Mouse (Mus musculus) CD8-positive naive resting alpha-beta T cell, adult 2 months (primary cell): ENCODE results near the gene Lcn12.

ENCODE experiments used
- DNase-seq, 2 experiments: peaks; one replicate each; pipeline ENCODE4 v3.0.0; 2022; ENCODE audit warnings: low read depth in 2 of 2, low spot score in 2 of 2

The Lcn12 gene

DNA sequence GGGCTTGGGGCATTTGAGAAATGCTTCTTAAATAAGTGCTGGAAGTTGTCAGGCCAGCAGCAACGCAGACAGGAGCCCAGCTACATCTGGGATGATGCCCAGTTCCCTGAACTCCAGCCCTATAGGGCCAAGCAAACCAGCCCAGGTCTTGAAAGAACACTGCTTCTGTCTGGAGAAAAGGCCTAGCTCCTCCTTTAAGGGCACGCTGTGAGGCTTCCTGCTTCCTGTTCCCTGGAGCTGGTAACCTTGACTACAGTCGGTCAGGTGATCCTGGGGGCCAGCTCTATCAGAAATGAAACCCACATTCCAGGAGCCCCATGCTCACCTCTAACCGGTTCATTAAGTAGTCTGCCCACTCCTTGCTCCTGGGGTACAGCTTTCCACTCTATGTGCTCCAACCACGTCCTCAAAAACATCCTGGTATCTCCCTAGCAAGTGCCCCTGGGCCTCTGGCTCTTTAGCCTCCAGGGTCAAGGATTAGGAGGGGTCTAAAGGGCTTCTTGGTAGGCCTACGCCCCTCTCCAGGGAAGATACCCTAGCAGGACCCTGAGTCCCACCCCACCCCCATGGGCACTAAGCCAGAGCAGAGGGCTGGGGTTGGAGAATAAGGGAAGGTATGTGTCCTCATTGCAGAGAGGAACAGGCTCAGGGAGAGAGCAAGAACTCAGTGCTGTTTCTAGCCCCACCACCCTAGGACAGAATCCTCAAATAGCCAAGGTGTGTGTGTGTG lies 4.3 kb upstream of the Lcn12 start:
- no peak for DNase-seq

DNA sequence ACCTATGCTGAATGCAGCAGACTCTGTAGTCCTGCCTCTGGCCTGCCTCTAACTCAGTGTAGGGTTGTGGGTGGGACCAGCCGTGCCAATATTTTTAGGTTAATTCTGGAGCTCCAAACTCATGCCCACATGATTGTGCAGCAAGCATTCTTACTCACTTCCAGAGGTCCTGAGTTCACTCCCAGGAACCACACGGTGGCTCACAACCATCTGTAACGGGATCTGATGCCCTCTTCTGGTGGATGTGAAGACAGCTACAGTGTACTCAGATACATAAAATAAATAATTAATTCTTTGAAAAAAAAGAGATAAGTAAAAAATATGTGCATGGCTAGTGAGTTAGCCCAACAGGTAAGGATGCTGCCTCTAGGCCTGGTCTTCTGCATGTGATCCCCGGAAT lies 2.8 kb upstream of the Lcn12 start:
- DNase-seq, result no peak

DNA sequence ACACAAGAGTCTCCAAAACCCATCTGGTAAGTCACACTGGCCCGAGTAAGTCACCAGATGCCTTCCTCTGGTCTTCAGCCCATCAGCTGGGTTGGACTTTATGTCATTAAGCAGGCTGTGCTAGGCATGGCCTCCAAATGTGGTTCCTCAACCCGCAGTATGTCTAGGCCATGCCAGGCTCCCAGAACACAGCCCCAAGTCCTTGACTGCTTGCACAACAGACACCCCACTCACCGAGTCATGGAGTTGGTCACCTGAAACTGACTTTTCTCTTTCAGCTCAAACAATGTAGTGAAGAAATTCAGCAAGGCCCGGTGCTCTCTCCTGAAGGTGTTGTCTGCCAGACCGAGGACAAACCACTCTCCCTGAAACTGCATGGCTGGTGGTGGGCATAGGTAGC lies 723 bp downstream of the Lcn12 start:
- DNase-seq, result no peak

DNA sequence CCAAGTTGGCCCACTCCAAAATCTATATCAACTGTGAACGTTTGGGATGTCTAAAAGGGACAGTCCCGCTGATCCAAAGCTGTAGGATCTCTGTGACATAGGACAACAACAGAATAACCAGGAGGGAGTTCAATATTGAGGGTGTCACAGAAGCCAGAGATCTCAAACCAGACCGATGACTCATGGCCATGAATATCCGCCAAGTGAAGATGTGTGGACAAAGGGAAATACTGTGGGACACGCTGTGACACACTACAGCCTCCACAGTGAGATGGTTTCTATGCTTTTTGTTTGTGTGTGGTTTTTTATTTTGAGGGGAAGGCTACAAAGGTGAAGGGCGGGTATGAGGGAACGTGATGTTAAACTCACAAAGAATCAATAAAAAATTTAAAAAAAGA lies 5.0 kb downstream of the Lcn12 start:
- DNase-seq, result no peak

DNA sequence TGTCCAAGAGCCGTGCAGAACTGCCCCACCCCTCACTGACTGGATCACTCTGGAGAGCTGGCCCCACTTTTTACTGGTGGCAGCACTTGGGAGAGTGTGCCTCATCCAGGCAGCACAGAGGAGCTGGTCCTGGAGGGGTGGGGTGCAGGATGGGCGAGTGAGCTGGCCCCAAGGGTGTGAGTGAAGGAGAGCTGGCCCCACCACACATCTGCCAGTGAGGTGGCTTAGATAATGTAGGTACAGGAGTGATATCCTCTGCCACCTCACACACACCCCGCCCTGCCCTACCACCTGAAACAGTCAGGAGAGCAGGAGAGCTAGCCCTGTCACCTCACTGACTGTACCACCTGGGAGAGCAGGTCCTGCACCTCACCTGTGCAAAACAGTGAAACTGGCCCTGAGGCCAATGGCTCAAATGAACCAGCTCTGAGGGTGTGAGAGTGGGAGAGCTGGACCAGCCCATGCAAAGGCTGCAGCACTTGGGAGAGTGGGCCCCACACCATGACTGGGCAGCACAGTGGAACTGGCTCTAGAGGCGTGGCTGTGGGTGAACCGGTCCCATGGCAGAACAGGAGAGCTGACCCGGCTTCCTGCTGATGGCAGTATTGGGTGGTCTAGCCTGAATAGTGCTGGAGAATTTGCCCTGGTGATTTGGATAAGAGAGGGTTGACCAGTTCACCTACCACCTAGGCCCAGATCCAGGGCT lies 5.6 kb downstream of the Lcn12 start:
- no peak for DNase-seq

DNA sequence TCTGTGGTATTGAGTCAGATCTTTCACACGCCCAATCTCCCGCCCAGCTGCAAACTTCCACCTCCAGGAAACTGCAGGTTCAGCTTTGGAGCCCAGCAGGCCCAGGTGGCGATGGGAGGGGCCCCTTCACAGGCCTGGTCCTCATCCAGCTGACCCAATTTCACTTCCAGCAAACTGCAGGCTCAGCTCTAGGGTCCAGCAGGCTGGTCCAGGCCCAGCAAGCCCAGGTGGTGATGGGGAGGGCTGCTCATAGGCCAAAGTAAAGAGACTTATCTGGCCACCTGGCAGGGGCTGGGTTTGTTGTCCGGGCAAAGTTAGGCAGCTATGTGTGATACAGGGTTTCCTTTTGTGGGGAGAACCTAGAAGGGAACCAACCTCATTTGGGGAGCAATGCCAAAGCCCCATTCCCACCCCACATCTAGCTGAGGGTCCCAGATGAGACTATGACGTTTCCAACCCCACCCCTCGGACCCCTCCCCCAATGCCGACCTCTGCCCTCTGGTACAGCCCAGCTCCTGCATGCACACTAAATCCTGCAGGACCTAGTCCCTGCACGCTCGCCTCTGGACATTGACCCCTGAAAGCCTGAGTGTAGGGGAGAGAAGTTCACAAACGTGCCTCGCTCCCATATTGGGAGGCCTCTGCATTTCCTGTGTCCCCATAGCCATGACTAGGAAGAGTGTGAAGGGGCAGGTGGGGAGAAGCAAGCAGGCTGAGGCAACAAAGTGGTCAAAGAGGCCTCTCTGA lies 8.6 kb downstream of the Lcn12 start:
- no peak for DNase-seq

DNA sequence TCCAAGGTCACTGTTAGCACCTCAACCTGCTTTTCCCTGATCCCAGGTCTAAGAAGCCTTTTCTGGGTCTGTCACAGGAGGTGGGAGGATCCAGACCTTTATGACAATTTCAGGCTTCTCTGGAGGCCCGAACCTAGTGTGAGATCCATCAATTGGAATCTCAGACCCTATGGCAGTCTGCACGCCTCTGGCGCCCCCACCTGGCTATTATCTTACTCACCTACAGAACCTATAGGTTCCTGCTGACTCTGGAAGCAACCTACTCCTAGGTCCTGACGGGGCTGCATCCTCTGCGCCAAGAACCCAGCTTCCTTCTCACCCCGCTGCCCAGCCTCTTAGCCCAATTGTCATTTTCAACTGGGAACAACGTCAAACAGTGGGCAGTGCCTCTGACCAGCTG lies 10.7 kb downstream of the Lcn12 start:
- DNase-seq, result peak; percentile 59 to 71

DNA sequence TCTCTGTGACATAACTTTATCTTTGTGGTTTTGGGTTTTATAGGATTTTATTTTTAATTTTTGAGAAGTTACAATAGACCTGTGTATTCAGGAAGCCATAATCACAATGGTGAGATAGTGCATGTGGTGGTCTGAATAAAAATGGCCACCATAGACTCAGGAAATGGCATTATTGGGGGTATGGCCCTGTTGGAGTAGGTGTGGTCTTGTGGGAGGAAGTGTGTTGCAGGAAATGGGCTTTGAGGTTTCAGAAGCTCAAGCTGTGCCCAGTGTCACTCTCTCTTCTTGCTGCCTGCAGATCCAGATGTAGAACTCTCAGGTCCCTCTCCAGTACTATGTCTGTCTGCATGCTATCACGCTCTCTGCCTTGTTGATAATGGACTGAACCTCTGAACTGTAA lies 13.2 kb downstream of the Lcn12 start:
- DNase-seq, result no peak

DNA sequence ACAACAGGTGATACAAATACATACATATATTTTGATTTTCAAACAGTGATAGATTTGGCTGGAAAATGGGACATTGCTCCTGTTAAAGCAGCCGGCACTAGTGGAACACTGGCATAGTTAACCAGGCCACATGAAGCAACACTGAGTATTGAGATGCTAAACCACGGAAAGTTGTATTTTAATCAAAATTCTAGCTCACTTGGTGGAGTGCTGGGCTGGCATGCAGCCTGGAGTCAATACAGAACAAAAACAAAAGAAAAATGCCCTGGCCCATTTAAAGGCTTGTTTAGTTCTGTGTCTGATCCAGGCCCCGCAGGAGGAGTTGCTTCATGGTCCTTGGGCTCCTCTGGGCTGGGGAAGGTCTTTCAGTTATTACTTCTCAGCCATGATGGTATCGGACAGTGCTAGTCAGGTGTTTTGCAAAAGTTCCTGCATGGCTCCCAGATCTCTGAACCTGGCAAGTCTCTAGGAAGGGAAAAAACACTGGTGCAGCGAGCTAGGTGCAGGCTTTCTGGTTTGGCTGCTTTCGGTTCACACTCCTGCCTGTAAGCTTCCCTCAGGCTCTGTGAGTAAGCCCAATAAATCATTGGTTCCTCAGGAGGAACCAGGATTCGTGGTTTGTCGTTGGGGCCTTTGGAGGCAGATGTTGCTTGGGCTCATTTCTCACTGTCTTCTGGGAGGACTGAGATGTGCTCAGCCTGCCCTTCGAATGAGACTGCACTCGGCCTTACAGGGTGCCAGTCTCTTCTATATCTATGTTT lies 14.0 kb downstream of the Lcn12 start:
- DNase-seq, result no peak

DNA sequence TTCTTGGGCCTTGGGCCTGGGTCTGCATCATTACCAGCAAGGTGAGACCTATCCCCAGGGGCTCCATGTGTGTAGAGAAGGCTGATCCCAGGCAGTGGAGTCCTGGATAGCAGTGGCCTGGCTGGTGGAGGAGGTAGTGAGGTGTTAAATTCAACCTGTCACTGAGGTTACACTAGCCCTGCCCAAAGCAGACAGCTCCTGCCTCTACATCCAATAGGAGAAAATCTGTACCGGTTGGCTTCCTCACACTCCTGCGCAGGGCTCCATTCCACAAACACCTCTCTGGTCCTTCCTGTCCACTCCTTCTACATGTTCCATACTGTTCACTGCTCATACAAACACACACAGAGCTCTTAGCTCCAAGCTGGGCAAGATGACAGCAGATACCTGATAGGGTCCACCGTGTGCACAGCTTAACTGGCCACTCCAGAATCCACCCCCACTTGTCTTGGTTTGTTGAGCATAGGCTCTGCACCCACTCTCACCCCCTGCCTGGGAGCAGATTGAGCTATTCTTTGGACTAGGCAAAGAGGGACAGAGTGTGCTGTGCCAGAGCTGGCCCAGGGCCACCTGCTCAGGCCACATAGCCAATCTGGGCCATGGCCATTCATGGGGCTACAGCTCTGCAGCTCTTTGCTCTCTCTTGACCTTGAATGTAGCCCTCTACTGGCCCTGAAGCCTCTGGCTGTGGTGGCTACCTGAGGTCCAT lies 15.6 kb downstream of the Lcn12 start:
- no peak for DNase-seq

DNA sequence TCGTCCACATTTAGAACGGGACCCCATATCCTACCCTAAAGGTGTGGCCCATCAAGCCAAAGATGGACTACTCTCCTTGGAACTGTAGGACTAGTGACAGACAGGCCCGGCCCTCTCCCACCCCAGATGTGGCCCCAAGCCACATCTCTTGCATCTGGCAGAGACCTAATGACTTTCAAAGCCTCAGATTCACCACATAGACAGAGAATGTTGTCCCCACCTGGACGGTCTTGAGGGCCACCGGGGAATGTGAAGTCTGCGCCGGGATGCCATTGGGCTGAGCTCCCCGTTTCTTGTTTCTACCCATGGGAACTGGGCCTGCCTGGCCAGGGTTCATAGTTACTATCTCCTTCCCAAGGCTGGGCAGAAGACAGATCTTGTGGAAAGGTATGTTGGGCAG lies 16.2 kb downstream of the Lcn12 start:
- DNase-seq, result no peak

DNA sequence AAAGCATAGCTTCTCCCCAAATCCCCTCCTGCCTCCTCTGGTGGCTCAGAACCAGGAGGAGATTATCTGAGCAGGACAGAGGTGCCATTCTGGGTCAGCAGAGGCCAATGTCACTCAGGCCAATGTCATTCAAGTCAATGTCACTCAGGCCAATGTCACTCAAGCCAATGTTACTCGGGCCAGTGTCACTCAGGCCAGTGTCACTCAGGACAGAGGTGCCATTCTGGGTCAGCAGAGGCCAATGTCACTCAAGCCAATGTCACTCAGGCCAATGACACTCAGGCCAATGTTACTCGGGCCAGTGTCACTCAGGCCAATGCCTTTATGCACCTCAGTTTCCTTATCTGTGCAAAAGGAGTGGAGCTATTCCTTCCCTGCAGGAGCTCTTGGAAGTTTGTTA lies 21.2 kb downstream of the Lcn12 start:
- DNase-seq, result no peak

DNA sequence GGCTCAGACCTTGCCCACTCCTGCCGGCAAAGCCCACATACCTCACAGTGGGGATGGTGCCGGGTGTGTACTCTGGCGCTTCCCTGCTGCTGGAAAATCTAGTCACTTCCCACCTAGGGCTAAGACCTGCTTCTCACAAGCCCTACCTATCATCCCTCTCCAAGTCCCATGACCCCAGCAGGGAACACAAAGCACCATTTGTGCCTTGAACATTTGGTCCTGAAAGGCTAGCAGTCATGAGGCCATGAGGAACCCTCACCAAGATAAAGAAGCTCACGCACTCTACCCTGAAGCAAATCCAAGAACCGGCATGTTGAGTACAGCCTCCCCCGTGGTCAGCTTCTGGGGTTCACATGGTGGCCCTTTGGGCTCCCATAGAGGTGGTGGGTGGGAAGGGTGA lies 23.7 kb downstream of the Lcn12 start, which contains the start of gene Ptgds:
Gene Ptgds (minus strand): TSS at position 78 of the 400 bp plus-strand sequence.
- DNase-seq, result no peak

DNA sequence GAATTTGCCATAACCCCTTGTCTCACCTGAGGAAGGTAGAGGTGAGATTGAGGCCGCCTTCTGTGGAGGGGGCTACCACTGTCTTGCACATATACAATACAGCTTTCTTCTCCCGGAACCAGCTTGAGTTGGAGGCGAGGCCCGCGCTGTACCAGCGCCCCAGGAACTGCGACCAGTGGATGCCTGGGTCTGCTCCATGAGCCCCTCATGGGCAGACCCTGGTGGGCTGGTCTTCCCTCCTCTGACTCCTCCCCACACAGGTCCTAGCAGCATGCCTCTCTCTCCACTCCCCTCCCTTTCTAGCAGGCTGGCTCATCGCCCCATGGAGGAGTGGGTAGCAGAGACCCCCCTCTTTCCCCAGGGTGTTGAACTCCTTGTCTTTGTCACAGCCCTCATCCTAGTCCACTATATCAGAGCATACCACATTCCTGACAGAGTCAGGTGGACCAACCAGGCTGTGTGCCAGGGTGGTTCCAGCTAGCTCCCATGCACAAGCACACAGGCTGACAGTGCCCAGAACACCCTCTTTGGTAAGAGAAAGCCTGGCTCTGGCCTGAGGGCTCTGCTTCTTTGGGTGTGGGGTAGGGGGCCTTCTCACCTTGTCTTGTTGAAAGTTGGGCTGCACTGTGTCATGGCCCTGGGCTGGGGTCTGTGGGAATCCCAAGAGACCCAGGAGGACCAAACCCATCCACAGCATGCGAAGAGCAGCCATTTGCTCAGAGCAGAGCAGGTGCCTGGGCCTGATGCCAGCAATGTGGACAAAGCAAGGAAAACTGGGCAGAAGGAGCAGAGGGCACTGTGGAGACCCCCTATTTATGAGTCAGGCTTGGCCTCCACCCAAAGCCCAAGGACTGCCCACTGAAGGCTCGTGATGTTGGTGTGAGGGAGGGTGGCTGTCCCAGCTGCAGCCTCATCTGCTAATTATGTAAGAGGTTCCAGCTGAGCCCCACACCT lies 24.5 kb downstream of the Lcn12 start:
- no peak for DNase-seq

DNA sequence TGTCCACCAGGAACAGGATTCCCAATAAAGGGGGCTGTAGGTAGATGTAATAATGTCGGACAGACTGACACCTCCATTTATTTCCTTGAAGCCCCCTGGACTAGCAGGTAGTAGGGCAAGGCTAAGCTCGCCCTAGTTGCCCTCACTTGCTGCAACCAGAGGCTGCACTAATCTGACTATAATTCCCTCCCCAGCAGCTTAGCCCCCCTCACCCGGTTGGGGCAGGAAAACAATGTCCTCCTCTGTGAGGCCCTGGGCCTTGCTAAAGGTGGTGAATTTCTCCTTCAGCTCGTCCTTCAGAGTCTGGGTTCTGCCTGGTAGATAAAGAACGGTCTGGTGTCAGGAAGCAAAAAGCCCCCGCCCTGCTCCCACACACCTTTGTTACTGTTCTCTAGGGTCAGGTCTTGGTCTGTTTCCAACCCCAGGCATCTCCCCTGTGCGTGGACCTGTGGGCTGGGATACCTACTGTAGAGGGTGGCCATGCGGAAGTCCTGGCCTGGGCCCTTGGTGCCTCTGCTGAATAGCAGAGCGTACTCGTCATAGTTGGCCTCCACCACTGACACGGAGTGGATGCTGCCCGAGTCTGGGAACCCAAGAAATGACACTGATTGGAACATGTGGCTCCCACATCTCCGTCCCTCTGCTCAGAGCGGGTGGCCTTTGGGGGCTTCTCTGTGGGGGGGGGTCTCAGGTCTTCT lies 26.0 kb downstream of the Lcn12 start:
- no peak for DNase-seq

DNA sequence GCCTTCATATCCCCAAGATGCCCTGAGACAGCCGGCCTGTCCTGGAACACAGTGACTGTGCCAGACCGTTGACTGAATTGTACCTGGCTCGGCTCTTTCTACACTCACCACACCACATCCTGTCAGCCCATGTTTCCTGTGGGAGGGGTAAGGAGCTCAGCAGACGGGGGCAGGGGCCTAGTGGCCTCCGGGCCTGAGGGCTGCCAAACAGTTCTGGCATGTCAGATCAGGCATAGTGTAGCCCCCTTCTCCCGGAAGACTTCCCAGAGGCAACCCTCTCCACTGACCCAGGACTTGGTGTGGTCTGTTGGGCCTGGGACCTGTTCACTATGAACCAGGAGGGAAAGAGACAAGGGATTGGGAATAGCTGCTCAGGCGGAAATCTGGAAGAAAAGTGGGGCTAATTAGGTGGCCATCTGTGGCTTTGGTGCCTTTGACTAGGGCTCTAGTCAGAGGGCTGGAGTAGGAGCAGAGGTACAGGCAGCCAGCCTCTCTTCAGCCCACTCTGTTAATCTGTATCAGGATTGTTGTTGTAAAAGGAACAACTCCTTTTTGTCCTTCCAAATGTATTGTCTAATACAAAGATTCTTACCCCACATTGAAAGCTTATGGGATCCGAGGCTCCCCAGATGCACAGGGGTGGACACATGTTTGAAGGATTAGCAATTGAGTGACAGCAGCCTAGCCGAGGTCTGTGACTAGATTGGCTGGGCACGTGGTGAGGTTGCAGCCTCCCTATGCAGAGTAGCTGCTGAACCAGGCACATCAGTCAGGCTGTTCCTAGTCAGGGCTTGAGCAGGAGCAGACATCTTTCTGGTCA lies 27.7 kb downstream of the Lcn12 start:
- DNase-seq, result peak; percentile 49 to 65

DNA sequence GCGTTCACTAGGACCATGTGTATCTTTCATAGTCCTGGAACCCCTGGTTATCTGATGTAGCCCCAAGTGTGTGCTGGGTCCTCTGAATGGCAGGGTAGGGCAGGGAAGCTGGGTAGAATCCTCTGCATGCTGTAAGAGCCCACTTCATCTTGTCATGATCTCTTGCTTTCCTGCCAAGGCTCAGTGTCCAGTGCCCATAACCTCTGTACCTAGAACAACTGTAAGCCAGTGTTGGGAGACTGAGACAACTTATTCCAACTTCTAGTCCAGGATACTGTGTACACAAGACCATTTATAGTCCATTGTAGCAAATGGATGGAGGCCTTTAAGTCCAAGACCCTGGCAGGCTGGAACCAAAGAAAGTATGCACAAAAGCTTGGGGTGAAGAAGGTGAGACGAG lies 28.5 kb downstream of the Lcn12 start:
- no peak for DNase-seq

DNA sequence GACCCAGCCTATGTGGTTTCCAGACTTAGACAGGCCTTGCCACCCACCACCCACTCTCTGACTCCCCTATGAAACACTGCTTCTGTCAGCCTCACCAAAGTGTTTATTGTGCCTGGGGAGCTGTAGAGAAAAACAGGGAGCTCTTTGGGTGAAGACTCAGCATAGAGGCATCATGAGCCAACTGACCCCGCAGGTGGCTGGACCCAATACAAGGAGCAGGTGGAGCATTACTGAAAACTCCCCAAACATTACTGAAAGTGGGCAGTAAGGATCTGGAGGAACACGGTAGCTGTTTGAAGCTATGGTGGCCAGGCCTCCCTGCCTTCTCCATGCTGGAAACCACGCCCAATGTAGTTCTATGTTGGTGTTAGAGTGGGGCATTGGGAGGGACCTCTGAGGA lies 30.1 kb downstream of the Lcn12 start:
- DNase-seq, result no peak
